Mouse (Mus musculus) CH12.LX (cell line): ENCODE measurements around the gene Nos1ap. TPM values are rescaled to one million over a fixed set of nuclear protein-coding genes. Genes with fewer than 3 reads are reported as not detected.

Experiments used
- DNase-seq: peaks from one replicate; pipeline ENCODE4 v3.0.0-alpha.2; 2013; ENCODE audit errors: extremely low read depth
- H3K27ac ChIP-seq: 2 replicates; pipeline ENCODE4 v1.5.1; 2012; ENCODE audit warnings: low read depth, mild to moderate bottlenecking, control low read depth, moderate library complexity; ENCODE audit not compliant: insufficient read depth
- H3K27me3 ChIP-seq: replicated peaks from 2 replicates; pipeline ENCODE3; 2012; ENCODE audit warnings: inconsistent platforms
- H3K36me3 ChIP-seq, 2 experiments: replicated peaks in 1 of 2; 2 replicates each; pipeline versions ENCODE3 to v1.6.1; 2012; ENCODE audit warnings: inconsistent platforms in 1 of 2, low read length in 1 of 2, mild to moderate bottlenecking in 1 of 2, mixed read lengths in 1 of 2, moderate library complexity in 1 of 2; ENCODE audit not compliant: control insufficient read depth in 1 of 2, insufficient read depth in 1 of 2
- H3K4me1 ChIP-seq, 2 experiments: 2 replicates each; pipeline ENCODE4 v1.6.1; 2012; ENCODE audit warnings: inconsistent platforms in 1 of 2, moderate library complexity in 1 of 2; ENCODE audit not compliant: insufficient read depth in 2 of 2, control insufficient read depth in 1 of 2
- H3K4me2 ChIP-seq: 2 replicates; pipeline ENCODE4 v1.6.1; 2012; ENCODE audit warnings: low read depth, mild to moderate bottlenecking, control low read depth; ENCODE audit not compliant: poor library complexity, insufficient read depth, severe bottlenecking
- H3K4me3 ChIP-seq, 3 experiments: fragments of 150-350 bp in 1 of 3; sonication (generic) in 1 of 3; replicated peaks in 1 of 3; 2 replicates each; pipeline versions ENCODE3 to v1.5.1; 2011 to 2012; ENCODE audit warnings: low read depth in 2 of 3, low read length in 2 of 3, mild to moderate bottlenecking in 2 of 3, moderate library complexity in 2 of 3, control low read depth in 1 of 3, improper control_type of control experiment in 1 of 3, inconsistent platforms in 1 of 3, mixed read lengths in 1 of 3; ENCODE audit not compliant: poor library complexity in 1 of 3
- H3K79me2 ChIP-seq: replicated peaks from 2 replicates; pipeline ENCODE4 v1.6.1; 2012; ENCODE audit warnings: mild to moderate bottlenecking, moderate library complexity; ENCODE audit not compliant: control insufficient read depth, poor library complexity, insufficient read depth, severe bottlenecking; ENCODE audit errors: extremely low read depth
- H3K9ac ChIP-seq: 2 replicates; pipeline ENCODE4 v1.6.1; 2012; ENCODE audit warnings: low read depth, mild to moderate bottlenecking, control low read depth, moderate library complexity; ENCODE audit not compliant: insufficient read depth
- H3K9me3 ChIP-seq: replicated peaks from 2 replicates; pipeline ENCODE3; 2012; ENCODE audit warnings: low read length, inconsistent platforms, mixed read lengths
- BHLHE40 ChIP-seq: IDR thresholded peaks from 2 replicates; pipeline ENCODE4 v1.6.1; 2011; ENCODE audit warnings: mild to moderate bottlenecking, low read depth, low read length, improper control_type of control experiment
- CHD1 ChIP-seq: IDR thresholded peaks from 2 replicates; pipeline ENCODE4 v1.6.1; 2012; ENCODE audit warnings: low read depth, low read length, improper control_type of control experiment, inconsistent platforms
- ELF1 ChIP-seq: IDR thresholded peaks from 2 replicates; pipeline ENCODE4 v1.6.1; 2014; ENCODE audit warnings: low read depth, mild to moderate bottlenecking, inconsistent platforms, low read length, improper control_type of control experiment
- EP300 ChIP-seq: IDR thresholded peaks from 2 replicates; pipeline ENCODE4 v1.6.1; 2011; ENCODE audit warnings: low read length, improper control_type of control experiment
- HCFC1 ChIP-seq: IDR thresholded peaks from 2 replicates; pipeline ENCODE4 v1.6.1; 2012; ENCODE audit warnings: low read depth, mild to moderate bottlenecking, inconsistent platforms, low read length, improper control_type of control experiment
- IRF4 ChIP-seq: IDR thresholded peaks from 2 replicates; pipeline ENCODE4 v1.6.1; 2014; ENCODE audit warnings: low read depth, mild to moderate bottlenecking, inconsistent platforms, low read length, improper control_type of control experiment
- MEF2A ChIP-seq: IDR thresholded peaks from 2 replicates; pipeline ENCODE4 v1.6.1; 2014; ENCODE audit warnings: low read depth, mild to moderate bottlenecking, inconsistent platforms, low read length, improper control_type of control experiment, borderline replicate concordance
- NELFE ChIP-seq: IDR thresholded peaks from 2 replicates; pipeline ENCODE4 v1.6.1; 2011; ENCODE audit warnings: low read depth, low read length, improper control_type of control experiment
- NRF1 ChIP-seq: IDR thresholded peaks from 2 replicates; pipeline ENCODE4 v1.6.1; 2014; ENCODE audit warnings: low read depth, mild to moderate bottlenecking, inconsistent platforms, low read length, improper control_type of control experiment, moderate library complexity
- POLR2AphosphoS2 ChIP-seq: IDR thresholded peaks from 2 replicates; pipeline ENCODE4 v1.6.1; 2011; ENCODE audit warnings: low read depth, low read length, improper control_type of control experiment
- RCOR1 ChIP-seq: conservative IDR thresholded peaks from 2 replicates; pipeline ENCODE4 v1.6.1; 2012; ENCODE audit warnings: low read depth, mild to moderate bottlenecking, inconsistent platforms, low read length, improper control_type of control experiment
- TCF12 ChIP-seq: IDR thresholded peaks from 2 replicates; pipeline ENCODE4 v1.6.1; 2014; ENCODE audit warnings: low read depth, mild to moderate bottlenecking, inconsistent platforms, low read length, improper control_type of control experiment
- UBTF ChIP-seq: IDR thresholded peaks from 2 replicates; pipeline ENCODE4 v1.6.1; 2012; ENCODE audit warnings: low read depth, mild to moderate bottlenecking, inconsistent platforms, low read length, improper control_type of control experiment, moderate library complexity
- USF1 ChIP-seq: IDR thresholded peaks from 2 replicates; pipeline ENCODE4 v1.6.1; 2014; ENCODE audit warnings: low read depth, mild to moderate bottlenecking, inconsistent platforms, low read length, improper control_type of control experiment
- USF2 ChIP-seq: conservative IDR thresholded peaks from 2 replicates; pipeline ENCODE4 v1.6.1; 2011; ENCODE audit warnings: low read depth, low read length, improper control_type of control experiment
- ZKSCAN1 ChIP-seq: IDR thresholded peaks from 2 replicates; pipeline ENCODE4 v1.6.1; 2012; ENCODE audit warnings: low read depth, inconsistent platforms, low read length, improper control_type of control experiment, borderline replicate concordance
- ZMIZ1 ChIP-seq: IDR thresholded peaks from 2 replicates; pipeline ENCODE4 v1.6.1; 2012; ENCODE audit warnings: low read depth, mild to moderate bottlenecking, inconsistent platforms, low read length, improper control_type of control experiment
- ZNF384 ChIP-seq: IDR thresholded peaks from 2 replicates; pipeline ENCODE4 v1.6.1; 2012; ENCODE audit warnings: low read depth, low read length, improper control_type of control experiment, inconsistent platforms
- dilution Hi-C: fragments of 300-500 bp; cut with MboI; formaldehyde crosslinking; loops from 2 replicates; pipeline ENCODE4 v1.14.3; 2020; ENCODE audit warnings: low sequenced_read_pairs; ENCODE audit not compliant: extremely low pct_unique_long_range_greater_than_20kb, extremely low pct_ligation_motif_present
- in situ Hi-C: fragments of 300-500 bp; cut with MboI; formaldehyde crosslinking; loops from 3 replicates; pipeline ENCODE4 v1.14.3; 2019; ENCODE audit warnings: low sequenced_read_pairs, low pct_ligation_motif_present, low pct_unique_long_range_greater_than_20kb, mixed read lengths
- polyA plus RNA-seq: library from polyadenylated mRNA; unstranded; fragments of >175 nt; gene quantifications from 2 replicates; pipeline ENCODE4 v1.2.1, GENCODE M21; 2012; ENCODE audit warnings: low read depth; ENCODE audit not compliant: insufficient read length
- total RNA-seq, 2 experiments: library from RNA; depleted of rRNA; stranded (reverse); fragments of 300-350 nt in 1 of 2; fragments of >200 nt in 1 of 2; gene quantifications; 2 replicates each; pipeline ENCODE4 v1.2.3; 2012 to 2014

The Nos1ap gene
- total and polyA plus RNA-seq, 3 experiments = not detected

GRCm38 (mm10) chr1:170579476-170579875, 10.2 kb downstream of the Nos1ap start:
- H3K9me3 ChIP-seq = peaks cover 2% of the 10 kb centered on the region
- H3K27ac ChIP-seq = no peak overlapping the region
- in situ Hi-C loops = no loop called here
- DNase-seq = no peak
- no peak for TF ChIP-seq HCFC1
- TF ChIP-seq, all 38 proteins: peak for 0
- no peak overlapping the region for H3K4me2 ChIP-seq
- H3K36me3 ChIP-seq = no peaks in the 10 kb centered on the region
- no peaks in the 10 kb centered on the region for H3K79me2 ChIP-seq
- H3K27me3 ChIP-seq = no peaks in the 10 kb centered on the region
- H3K4me3 ChIP-seq = no peak overlapping the region
- no peak overlapping the region for H3K9ac ChIP-seq
- dilution Hi-C loops = no loop called here
- no peaks in the 10 kb centered on the region for H3K4me1 ChIP-seq

GRCm38 (mm10) chr1:170579063-170579462, 10.6 kb downstream of the Nos1ap start:
- Histone ChIP-seq H3K27me3 (no peaks in the 10 kb centered on the region), H3K9me3 (peaks cover 2% of the 10 kb centered on the region), H3K79me2 (no peaks in the 10 kb centered on the region), H3K4me1 (no peaks in the 10 kb centered on the region), H3K27ac (no peak overlapping the region), H3K36me3 (no peaks in the 10 kb centered on the region), H3K4me2 (no peak overlapping the region), H3K4me3 (no peak overlapping the region), H3K9ac (no peak overlapping the region)
- DNase-seq = no peak
- TF ChIP-seq TCF12 (no peak), CHD1 (no peak), EP300 (no peak), NRF1 (no peak), USF2 (no peak)
- dilution Hi-C loops (no loop called here), in situ Hi-C loops (no loop called here)

- Histone ChIP-seq H3K9me3 (peaks cover 3% of the 10 kb centered on the region), H3K79me2 (no peaks in the 10 kb centered on the region)
Measured at GRCm38 (mm10) chr1:170576728-170577065, 13.0 kb downstream of the Nos1ap start.

More at GRCm38 (mm10) chr1:170576728-170577065, 13.0 kb downstream of the Nos1ap start:
- TF ChIP-seq NELFE (no peak), USF2 (no peak), ZKSCAN1 (no peak), BHLHE40 (no peak), ZMIZ1 (no peak), POLR2AphosphoS2 (no peak), RCOR1 (no peak), UBTF (no peak), USF1 (no peak), ZNF384 (no peak), TCF12 (no peak), MEF2A (no peak), EP300 (no peak), ELF1 (no peak), IRF4 (no peak)
- TF ChIP-seq, all 38 proteins: peak for 0
- no peaks in the 10 kb centered on the region for H3K27me3 ChIP-seq
- no peaks in the 10 kb centered on the region for H3K4me1 ChIP-seq
- in situ Hi-C loops (no loop called here), dilution Hi-C loops (no loop called here)
- no peaks in the 10 kb centered on the region for H3K36me3 ChIP-seq
- no peak overlapping the region for H3K4me2 ChIP-seq
- H3K27ac ChIP-seq = no peak overlapping the region
- DNase-seq = no peak
- H3K9ac ChIP-seq = no peak overlapping the region
- H3K4me3 ChIP-seq = no peak overlapping the region
